Mouse (Mus musculus) heart, embryonic 16.5 days (tissue): ENCODE results near the gene Hist1h2ak. TPM values are rescaled to one million over a fixed set of nuclear protein-coding genes. Genes with fewer than 3 reads are reported as not detected.
"Not testable (repeated sequence)": the region's sequence is repeated elsewhere in the genome, so short reads cannot be mapped to it uniquely, and the experiment has no call there.

ENCODE experiments used
- ATAC-seq: fragments of 200-750 bp; cut with Nextera tagmentation; replicated peaks from 2 replicates; pipeline ENCODE4 v1.8.0; 2017; ENCODE audit warnings: moderate number of reproducible peaks; ENCODE audit not compliant: insufficient read depth, low FRiP score; ENCODE audit errors: extremely low read depth
- H3K27ac ChIP-seq: fragments of 300-500 bp; sonication (generic); 2 replicates; pipeline ENCODE4 v1.5.1; 2014; ENCODE audit warnings: mild to moderate bottlenecking, low read length, control low read depth, moderate library complexity
- H3K27me3 ChIP-seq: fragments of 300-500 bp; sonication (generic); 2 replicates; pipeline ENCODE4 v1.6.1; 2014; ENCODE audit warnings: low read length, mixed read lengths; ENCODE audit not compliant: control insufficient read depth, insufficient read depth
- H3K36me3 ChIP-seq: fragments of 300-500 bp; sonication (generic); 2 replicates; pipeline ENCODE4 v1.6.1; 2014; ENCODE audit not compliant: control insufficient read depth, insufficient read depth
- H3K4me1 ChIP-seq: fragments of 300-500 bp; sonication (generic); 2 replicates; pipeline ENCODE4 v1.6.1; 2014; ENCODE audit warnings: low read length, mixed read lengths; ENCODE audit not compliant: control insufficient read depth, insufficient read depth
- H3K4me2 ChIP-seq: fragments of 300-500 bp; sonication (generic); 2 replicates; pipeline ENCODE4 v1.6.1; 2014; ENCODE audit warnings: low read depth, mild to moderate bottlenecking, control low read depth, low read length
- H3K4me3 ChIP-seq: fragments of 300-500 bp; sonication (generic); 2 replicates; pipeline ENCODE4 v1.5.1; 2014; ENCODE audit warnings: mild to moderate bottlenecking, control low read depth, low read length
- H3K9ac ChIP-seq: fragments of 300-500 bp; sonication (generic); 2 replicates; pipeline ENCODE4 v1.6.1; 2014; ENCODE audit warnings: low read length, control low read depth
- H3K9me3 ChIP-seq: fragments of 300-500 bp; sonication (generic); replicated peaks from 2 replicates; pipeline ENCODE4 v1.6.1; 2016; ENCODE audit warnings: low read length; ENCODE audit not compliant: control insufficient read depth
- WGBS: fragments of 180-500 bp; shearing (Covaris S2); extraction: QIAGEN DNeasy Blood & Tissue Kit; methylation state at CpG from one replicate; pipeline ENCODE4 v1.1.7; 2014; 5-methylcytosine and 5-hydroxymethylcytosine counted together
- polyA plus RNA-seq: library from polyadenylated mRNA; unstranded; fragments of >200 nt; fragmentation: Nextera tagmentation; extraction: Ambion mirVana; gene quantifications from 2 replicates; pipeline ENCODE4 v1.2.1, GENCODE M21; 2015

The Hist1h2ak gene
- polyA plus RNA-seq, 1 experiment from 2014 or later = 9.3 TPM

GRCm38 (mm10) chr13:21715864-21716539, 37.6 kb downstream of the Hist1h2ak start, which contains the start of the genes Hist1h2bl and Hist1h2ai:
TSS of gene Hist1h2bl (minus strand) at chr13:21716143.
TSS of gene Hist1h2ai (plus strand) at chr13:21716422.
- peaks cover 24% of the 10 kb centered on the region for H3K4me1 ChIP-seq
- under 1% methylated on average over 30 of the region's 50 CpGs for WGBS

GRCm38 (mm10) chr13:21715131-21715863, 38.3 kb downstream of the Hist1h2ak start:
- H3K4me1 ChIP-seq = peaks cover 21% of the 10 kb centered on the region
- peak overlapping the region; percentile 65 for H3K9ac ChIP-seq
- H3K36me3 ChIP-seq = no peaks in the 10 kb centered on the region
- under 1% methylated on average over 22 of the region's 22 CpGs for WGBS
- no peaks in the 10 kb centered on the region for H3K9me3 ChIP-seq
- peak overlapping the region; percentile 52 for H3K4me3 ChIP-seq
- peak overlapping the region; percentile 91 for H3K4me2 ChIP-seq
- no peak for ATAC-seq
- H3K27me3 ChIP-seq = no peaks in the 10 kb centered on the region
- peak overlapping the region; percentile 81 for H3K27ac ChIP-seq

More at GRCm38 (mm10) chr13:21715864-21716539, 37.6 kb downstream of the Hist1h2ak start, which contains the start of the genes Hist1h2bl and Hist1h2ai:
- not testable (repeated sequence) for H3K27me3 ChIP-seq, H3K36me3 ChIP-seq, H3K9me3 ChIP-seq
- Histone ChIP-seq H3K9ac (peak within 1 kb of the TSS; percentile 65), H3K27ac (peak within 1 kb of the TSS; percentile 86), H3K4me2 (peak within 1 kb of the TSS; percentile 91), H3K4me3 (peak within 1 kb of the TSS; percentile 52)
- peak; percentile 92 for ATAC-seq

- H3K36me3 ChIP-seq = no peaks in the 10 kb centered on the region
- ATAC-seq = no peak
- peaks cover 21% of the 10 kb centered on the region for H3K4me1 ChIP-seq
- no peaks in the 10 kb centered on the region for H3K9me3 ChIP-seq
- peak overlapping the region; percentile 91 for H3K4me2 ChIP-seq
- 0% methylated on average over 7 of the region's 7 CpGs for WGBS
- peak overlapping the region; percentile 65 for H3K9ac ChIP-seq
- no peaks in the 10 kb centered on the region for H3K27me3 ChIP-seq
- H3K4me3 ChIP-seq = peak overlapping the region; percentile 52
- peak overlapping the region; percentile 81 for H3K27ac ChIP-seq
Measured at GRCm38 (mm10) chr13:21714725-21715124, 38.9 kb downstream of the Hist1h2ak start.

GRCm38 (mm10) chr13:21711698-21712097, 41.9 kb downstream of the Hist1h2ak start:
- Histone ChIP-seq H3K36me3 (no peaks in the 10 kb centered on the region), H3K4me2 (peak overlapping the region; percentile 87), H3K27ac (no peak overlapping the region), H3K9ac (no peak overlapping the region; the same call in 1 of the 2 replicates), H3K4me1 (peaks cover 11% of the 10 kb centered on the region), H3K4me3 (peak overlapping the region; percentile 93), H3K9me3 (no peaks in the 10 kb centered on the region), H3K27me3 (no peaks in the 10 kb centered on the region)
- no peak for ATAC-seq
- 34% methylated on average over 4 of the region's 4 CpGs for WGBS

- H3K27me3 ChIP-seq = no peaks in the 10 kb centered on the region
- ATAC-seq = peak; percentile 80
- H3K27ac ChIP-seq = peak overlapping the region; percentile 40; the same call in 1 of the 2 replicates
- H3K36me3 ChIP-seq = no peaks in the 10 kb centered on the region
- 3% methylated on average over 22 of the region's 22 CpGs for WGBS
- peak overlapping the region; percentile 87 for H3K4me2 ChIP-seq
- peak overlapping the region; percentile 74 for H3K9ac ChIP-seq
- no peaks in the 10 kb centered on the region for H3K9me3 ChIP-seq
- peak overlapping the region; percentile 93 for H3K4me3 ChIP-seq
- H3K4me1 ChIP-seq = peaks cover 11% of the 10 kb centered on the region
Measured at GRCm38 (mm10) chr13:21710821-21711525, 42.7 kb downstream of the Hist1h2ak start.

- no peaks in the 10 kb centered on the region for H3K9me3 ChIP-seq
- 0% methylated on average over 32 of the region's 32 CpGs for WGBS
- H3K4me1 ChIP-seq = peaks cover 7% of the 10 kb centered on the region
- peak overlapping the region; percentile 80 for H3K9ac ChIP-seq
- H3K4me2 ChIP-seq = peak overlapping the region; percentile 87
- H3K27me3 ChIP-seq = no peaks in the 10 kb centered on the region
- peak overlapping the region; percentile 93 for H3K4me3 ChIP-seq
- H3K36me3 ChIP-seq = no peaks in the 10 kb centered on the region
- H3K27ac ChIP-seq = peak overlapping the region; percentile 95
- peak; percentile 79 for ATAC-seq
Measured at GRCm38 (mm10) chr13:21710031-21710711, 43.5 kb downstream of the Hist1h2ak start.

GRCm38 (mm10) chr13:21706669-21707068, 47.0 kb downstream of the Hist1h2ak start:
- H3K9ac ChIP-seq = no peak overlapping the region
- ATAC-seq = no peak
- no peaks in the 10 kb centered on the region for H3K27me3 ChIP-seq
- WGBS = 67% methylated on average over 4 of the region's 4 CpGs
- no peak overlapping the region for H3K4me2 ChIP-seq
- no peak overlapping the region for H3K4me3 ChIP-seq
- no peak overlapping the region for H3K27ac ChIP-seq
- no peaks in the 10 kb centered on the region for H3K36me3 ChIP-seq
- H3K9me3 ChIP-seq = no peaks in the 10 kb centered on the region
- H3K4me1 ChIP-seq = 0 out of 2 replicates have a peak, but pooled peaks cover 3% of the 10 kb centered on the region
